Mouse (Mus musculus) layer of hippocampus, adult 9-11 months (tissue): ENCODE results near the gene Arl15.

Source experiments
- DNase-seq: peaks from one replicate; pipeline ENCODE4 v3.0.0; 2022

The Arl15 gene

DNA sequence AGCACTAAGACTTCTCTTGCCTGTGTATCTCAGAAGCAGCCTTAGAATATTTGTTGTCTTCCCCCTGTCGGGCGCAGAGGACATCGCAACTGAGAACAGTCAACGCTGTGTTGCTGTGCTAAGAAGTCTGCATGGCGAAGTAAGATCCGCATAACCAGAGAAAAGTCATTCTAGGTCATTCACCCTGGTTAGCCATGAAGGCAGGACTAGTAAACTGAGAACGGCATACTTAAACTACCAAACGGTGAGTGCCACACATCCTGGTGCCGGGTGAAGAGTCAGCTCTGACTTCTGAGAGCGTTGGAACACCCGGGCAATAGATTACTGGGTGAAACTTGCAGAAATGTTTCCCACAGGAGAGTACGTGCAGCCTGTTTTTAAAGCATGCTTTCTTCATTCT, 320.3 kb downstream of the Arl15 start:
- no peak for DNase-seq

DNA sequence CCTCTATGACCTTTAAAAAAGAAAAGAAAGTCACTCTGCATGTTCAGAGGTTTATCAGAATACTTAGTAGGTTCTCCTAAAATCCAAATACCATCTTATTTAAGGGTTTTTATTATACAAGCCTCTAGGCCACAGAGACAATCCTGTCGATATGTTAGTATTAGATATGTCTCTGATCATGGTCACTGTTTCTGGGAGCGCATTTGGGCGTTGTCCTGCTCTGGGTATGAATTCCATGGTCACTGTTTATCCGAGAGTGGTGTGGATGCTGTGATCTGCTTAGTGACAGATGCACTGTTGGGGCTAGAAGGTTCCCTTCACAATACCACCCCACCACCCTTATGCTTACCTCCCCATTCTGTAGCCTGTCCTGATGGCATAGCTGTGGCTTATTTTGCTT, 320.8 kb downstream of the Arl15 start:
- no peak for DNase-seq

DNA sequence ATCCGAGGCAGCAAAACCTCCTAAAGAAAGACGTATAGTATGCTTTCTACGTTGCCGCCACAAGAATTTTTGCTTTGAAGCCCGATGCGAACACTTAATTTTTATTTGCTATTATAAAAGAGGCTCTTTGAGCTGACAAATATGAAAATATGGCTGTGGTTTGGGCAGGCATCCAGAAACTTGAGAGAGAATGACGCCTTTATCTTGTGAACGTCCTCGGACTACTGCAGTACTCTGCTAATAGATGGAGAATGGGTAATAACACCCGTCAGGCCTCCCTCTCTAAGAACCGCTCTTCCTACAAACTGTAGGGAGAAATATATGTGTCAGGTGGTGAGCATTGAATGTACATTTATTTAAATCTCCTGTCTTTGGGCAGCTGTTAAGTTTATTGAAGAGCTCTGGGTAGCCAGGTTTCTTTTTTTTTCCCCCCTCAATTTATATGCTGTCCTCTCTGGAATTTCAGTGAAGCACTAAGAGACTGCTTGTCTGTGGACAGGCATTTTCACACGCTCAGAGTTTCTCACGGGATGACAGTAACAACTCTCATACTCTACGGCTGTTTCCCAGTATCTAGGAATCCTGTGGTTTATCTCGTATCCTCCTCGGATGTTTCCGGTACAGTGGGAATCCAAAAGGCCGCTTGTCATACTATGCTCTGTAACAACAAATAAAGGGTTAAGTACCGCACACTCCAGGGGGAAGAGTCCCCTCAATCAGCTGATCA, 324.0 kb downstream of the Arl15 start:
- DNase-seq = no peak

DNA sequence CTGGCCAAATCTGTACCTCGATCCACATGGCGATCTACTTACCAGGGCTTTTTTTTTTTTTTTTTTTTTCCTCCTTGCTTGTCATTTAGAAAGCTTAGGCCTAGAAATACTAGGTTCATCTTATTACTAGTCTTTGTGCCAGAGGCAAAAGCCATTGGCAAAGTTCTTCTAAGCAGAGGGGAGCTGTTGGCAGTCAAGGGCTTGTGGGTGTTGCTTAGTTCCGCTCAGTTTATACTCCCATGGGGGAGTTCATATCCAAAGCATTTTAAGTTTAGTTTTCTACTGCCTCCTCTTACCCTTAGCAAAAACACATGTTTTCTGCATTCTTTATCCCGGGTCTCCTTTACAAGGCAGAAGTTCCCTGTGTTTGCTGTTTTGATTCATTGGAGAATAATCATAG, 325.5 kb downstream of the Arl15 start:
- no peak for DNase-seq

DNA sequence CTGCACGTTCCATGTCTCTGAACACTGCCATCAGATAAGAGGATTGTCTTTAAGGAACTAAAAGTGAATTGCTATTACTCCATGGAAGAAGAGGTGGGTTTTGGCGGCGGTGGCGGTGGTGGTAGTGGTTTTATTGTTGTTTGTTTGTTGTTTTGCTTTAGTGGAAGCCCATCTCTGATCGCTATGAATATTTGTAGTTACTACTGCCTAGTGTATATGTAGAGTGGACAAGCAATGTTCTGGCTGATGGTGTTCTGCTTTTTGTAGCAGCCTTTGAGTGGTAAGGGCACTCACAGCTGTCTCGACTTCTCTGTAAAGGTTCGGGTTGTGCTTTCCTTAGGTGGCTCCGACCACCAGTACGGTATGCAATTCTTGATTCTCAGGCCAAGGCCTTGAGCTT, 327.3 kb downstream of the Arl15 start:
- no peak for DNase-seq

DNA sequence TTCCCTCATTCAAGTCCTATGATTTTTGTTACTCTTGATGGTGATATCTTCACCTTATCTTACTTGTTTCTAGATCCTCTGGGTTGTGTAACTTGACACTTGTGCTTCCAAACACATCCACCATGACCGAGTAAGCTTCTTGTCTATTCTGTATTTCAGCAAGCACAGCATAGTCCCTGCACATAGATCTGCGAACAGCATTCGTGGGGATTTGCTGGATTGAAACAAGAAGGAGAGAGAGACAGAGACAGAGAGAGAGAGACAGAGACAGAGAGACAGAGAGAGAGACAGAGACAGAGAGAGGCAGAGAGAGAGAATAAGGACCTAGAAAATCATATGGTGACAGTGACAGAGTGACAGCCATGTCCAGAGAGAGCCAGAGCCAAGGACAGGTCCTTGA, 329.1 kb downstream of the Arl15 start:
- DNase-seq = no peak

DNA sequence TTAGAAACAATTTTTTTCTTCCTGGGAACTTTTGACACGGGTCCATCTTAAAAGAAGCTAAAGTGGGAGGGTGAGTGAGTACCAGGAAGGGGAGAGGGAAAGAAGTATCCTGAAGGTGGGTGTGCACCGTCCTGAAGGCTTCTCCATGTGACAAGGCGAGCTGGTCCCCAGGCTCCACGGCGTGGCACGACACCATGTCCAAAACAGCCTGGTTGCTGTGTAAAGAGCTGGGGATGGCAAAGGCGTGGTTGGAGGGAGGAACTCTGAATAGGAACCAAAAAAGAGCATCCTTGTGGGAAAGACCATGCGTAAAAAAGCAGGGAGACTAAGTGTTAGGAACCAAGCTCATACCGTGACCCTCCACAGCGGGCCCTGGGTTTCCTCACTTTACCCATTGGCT, 330.1 kb downstream of the Arl15 start:
- no peak for DNase-seq

DNA sequence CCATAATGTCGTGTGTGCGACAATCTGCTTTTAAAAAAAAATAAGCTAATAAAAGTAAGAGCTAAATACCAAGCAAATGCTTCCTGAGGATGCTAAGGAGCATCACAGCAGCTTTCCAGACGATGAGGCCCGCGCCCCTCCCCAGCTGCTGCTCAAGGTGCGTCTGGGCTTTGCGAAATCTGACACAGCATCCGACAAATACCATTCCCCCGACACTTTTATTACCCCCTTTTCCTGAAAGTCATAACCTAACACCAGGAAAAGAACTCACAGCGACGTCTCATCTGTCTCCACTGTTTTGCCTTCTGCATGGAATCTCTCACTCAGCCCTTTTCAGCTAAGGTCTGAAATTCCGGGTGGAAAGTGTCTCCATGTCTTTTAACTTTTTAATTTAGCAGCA, 330.7 kb downstream of the Arl15 start:
- no peak for DNase-seq

DNA sequence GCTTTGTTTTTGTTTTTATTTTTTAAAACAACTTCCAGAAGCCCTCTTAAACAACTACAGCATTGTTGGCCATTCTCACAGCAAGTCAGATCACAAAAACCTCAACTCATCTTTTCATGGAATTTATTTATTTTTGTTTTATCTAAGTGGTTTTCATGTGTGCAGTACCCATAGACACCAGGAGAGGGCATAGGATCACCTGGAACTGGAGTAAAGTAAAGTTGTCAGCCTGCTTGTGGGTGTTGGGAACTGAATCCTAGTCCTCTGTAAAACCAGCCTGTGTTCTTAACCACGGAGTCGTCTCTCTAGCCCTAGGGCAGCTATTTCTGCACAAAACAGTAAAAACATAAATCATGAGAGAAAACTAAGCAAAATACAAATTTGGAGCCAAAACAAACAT, 334.1 kb downstream of the Arl15 start:
- DNase-seq = no peak

DNA sequence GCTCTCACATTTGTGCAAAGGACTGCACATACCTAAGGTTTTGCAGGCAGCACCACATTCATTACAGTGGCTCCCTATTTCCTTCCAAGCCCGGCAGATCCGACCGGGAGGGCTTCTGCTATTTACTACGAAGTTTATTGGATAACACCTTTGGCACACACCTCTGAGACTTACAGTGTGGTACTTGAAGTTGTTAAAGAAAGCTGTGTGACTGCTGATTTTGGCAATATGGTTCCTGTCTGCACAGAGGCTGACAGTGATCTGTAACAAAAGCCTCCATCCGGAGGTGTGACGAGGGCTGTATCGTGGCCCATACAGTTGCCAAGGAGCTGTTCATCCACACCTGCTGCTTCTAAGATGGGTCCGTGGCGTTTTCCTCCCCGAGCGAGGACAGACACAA, 335.7 kb downstream of the Arl15 start:
- DNase-seq = no peak

DNA sequence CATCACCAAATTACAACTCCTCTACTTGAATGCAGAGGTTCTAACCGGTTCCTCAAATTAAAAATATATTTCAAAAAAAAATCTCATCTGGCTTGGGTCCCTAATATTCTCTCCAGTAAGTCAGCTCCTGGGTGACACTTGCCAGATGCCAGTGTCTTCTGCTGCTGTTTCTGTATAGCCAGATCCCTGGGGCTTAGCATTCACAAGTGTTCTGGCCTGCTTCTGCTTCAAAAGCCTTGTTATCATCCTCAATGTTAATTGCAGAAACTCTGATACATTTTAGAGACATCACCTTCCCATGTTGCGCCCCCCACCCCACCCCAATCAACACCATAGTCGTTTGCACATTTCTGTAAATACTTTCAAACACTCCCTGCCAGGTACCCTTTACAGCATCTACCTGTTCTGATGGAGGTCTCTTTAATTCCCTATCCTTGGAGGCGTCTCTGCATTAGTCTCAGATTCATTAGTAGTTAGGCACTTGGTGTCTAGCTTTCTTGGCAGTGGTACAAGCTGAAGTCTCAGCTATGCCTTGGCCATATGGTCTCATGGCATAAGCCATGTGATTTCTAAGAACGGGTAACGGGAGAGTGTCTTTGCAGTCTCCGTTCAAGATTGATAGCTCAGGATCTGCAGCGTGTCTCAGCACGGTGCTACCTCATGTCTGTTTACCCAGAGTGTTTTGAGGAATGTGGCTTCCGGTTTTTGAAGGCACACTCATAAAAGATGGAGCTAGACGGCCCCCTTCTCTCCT, 336.4 kb downstream of the Arl15 start:
- peak; percentile 35 for DNase-seq

DNA sequence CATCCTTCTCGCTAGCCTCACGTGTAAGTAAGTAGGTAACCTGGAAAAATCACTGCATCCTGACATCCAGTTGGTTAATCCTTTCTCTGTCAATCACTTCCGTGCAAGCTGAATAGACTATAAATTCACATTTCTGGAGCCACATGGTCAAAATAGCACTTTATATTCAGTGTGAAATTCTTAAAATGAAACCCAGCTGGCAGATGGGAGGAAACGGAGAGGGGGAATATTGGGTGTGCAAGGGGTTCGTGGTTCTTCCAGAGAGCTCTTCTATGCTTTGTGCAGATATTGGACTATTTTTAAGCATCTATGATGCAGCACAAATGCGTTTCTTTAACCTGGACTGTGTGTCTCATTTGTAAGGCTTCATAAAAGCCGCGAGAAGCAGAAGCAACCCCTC, 344.6 kb downstream of the Arl15 start:
- peak; percentile 19 for DNase-seq

DNA sequence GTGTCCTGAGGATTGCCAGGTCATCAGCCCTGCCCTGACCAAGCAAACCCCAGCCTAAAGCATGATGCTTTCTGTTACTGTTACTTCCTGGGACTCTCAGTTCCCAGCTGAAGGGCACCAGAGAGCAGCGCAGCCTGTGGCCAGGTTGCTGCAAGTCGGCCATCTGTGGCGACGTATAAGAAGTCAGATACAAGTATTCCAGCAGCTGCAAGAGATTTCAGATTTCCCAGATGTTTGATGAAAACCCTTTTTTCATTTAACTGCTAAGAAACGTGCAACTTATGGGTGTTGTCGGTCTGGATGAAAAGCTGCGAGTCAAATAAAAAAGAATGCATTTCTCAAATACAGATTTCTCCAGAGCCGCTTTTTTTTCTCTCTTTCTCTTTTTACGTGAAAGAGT, 345.3 kb downstream of the Arl15 start:
- no peak for DNase-seq

DNA sequence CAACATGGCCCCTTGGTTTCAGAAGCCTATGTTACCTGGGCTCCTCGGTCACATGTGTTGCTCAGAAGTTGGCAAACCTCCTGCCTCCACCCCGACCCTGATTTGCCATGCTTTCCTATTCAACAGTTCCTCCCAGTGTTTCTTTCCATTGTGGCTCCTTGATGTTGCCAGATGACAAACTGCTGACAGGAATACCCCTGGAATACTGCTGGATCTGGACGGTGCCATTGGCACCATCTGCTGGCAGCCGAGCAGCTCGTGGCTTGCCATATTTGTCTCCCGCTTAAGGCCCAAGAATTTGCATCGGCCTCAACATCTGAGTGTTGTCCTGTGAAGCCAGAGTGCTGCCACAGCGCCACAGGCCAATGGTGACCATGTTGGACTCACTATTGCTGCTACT, 348.5 kb downstream of the Arl15 start:
- DNase-seq = no peak

DNA sequence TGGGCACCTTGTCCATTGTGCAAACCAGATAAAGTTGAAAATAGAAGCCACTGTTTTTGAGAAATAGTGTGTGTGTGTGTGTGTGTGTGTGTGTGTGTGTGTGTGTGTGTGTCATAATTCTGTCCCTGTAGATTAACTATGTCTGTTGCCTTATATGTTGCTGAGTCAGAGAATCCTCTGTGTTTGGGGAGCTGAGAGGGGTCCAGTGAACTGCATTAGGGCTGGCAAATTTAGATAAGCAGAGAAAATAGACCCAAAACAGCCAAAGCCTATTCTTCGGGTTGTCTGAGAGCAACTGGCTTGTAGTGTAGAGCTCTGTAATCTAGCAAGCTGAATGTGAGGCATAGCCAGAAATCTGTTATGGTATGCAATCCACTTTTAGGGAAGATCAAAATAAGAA, 348.9 kb downstream of the Arl15 start:
- no peak for DNase-seq

DNA sequence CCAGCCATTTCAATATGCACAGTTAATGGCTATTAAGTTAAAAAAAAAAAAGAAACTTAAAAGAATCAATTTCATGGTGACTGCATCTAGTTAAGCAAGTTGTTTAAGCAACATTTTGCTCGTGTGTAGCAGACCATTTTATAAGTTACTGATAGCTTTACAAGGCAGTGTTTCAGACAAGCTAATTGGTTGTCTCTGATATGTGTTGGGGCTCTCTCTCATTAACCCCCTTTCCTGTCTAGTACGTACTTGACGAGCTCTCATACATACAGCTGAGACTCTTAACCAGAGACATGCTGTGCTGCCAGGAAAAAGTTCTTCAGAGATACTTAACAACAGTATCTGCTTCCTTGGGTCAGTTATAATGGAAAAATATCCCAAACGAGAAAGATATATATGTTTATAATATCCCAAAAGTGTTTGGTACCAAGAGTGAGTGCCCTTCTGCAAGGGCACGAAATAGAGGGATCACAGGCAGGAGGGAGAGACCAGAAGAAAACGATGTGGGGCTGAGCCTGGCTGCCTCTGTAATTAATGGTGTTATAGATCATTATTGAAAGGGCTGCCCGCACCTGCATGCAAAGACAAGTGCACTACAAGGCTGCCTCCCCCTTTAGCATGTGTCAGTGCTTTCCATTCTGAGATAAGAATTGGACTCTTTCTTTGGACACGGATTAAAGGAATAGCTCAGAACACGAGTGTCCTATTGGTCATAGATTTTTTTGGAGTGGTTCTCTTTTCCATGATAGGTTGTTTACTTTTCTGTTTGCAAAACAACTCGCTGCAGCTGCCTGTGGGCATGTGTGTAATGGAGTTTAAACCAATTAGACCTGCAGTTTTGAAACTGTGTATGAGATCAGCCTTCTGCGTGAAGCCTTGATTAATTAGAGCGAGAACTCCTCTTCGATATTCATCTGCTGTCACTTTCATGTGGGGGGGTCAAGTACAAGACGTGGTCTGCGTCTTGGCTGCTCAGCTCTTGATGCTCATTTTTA, 350.0 kb downstream of the Arl15 start:
- DNase-seq = no peak

DNA sequence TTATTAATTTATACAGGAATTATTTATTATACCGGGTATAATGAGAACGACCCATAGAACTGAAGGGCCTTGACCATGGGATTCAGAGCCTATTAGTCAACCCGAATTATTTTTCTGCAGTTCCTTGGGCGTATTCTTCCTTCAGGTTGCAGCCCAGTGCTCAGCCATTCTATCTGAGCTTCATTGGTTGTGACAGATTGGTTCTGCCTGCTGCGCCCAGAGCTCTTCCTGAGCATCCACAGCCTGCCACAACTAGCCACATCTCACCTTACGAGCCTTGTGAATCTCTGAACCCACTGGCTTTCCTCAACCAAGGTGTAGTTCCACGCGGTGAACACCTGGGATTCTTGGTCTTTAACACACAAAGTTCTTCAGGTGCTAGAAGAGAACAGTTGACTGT, 350.9 kb downstream of the Arl15 start:
- DNase-seq = no peak

DNA sequence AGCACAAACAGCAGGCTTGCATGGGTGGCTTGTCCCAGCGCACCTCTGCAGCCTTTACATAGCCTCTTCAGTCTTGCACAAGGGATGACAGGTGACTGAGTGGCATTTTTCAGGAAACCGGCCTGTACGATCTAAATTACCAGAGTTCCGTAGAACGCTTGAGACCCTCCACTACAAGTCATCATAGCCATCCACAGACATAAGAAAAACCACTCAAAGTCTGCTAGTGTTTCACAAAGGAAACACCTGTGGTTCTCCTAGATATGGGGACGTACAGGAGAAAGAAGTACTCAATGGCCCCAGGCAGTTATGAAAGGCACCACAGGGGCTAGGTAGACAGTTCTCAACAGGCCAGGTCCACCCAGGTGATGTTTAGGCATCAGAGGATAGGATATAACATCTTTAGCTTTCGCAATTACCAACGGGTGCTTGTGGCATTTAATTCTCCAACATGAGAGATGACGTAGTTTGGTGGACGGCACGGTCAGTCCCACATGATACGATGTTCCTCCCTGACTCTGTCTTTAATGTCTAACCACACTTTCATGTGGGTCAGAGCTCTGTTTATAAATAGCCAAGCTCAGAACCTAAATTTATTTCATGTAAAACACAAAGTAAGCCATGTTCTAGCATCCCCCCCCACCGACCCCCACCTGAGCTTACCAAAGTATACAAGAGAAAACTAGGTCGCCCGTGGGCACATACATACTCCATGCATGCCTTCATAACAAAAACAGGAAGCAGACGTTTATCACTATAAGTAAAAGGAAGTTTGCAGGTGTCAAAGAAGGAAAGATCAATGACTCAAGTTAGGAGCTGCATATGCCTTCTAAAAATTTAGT, 356.8 kb downstream of the Arl15 start:
- no peak for DNase-seq

DNA sequence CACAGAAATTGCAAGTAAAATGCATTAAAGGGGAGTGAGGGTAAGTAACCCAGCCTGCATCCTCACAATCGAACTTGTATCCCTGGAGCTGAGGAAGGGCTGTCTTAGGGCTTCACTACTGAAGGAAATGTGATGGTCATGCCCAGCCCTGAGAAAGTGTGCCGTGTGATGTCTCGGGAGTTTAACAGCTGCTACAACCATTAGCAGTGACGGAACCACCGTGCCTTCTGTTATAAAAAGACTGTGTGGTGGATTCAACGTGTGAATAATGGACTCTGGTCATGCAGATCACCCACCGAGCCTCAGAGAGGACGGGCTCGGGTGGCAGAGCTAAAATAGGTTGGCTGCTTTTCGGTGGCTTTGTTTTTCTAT, 357.4 kb downstream of the Arl15 start:
- no peak for DNase-seq

DNA sequence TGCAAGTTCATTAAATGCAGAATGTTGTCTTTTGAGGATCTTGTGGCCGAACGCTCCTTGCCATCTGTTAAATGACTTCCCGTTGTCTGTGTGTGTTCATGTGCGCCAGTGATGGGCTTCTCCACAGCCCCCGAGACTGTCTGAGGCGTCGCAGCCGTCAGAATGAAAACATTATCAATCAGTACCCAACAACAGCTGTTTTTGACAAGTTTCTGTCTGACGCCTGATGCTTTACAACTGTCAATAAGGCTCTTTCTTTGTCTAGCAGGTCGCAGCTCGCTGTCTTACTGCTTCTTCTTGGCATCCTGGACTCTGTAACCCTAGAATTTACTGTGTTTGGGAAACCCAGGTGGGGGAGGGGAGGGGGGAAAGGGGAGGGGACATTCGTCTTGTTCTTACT, 362.4 kb downstream of the Arl15 start:
- DNase-seq = no peak

DNA sequence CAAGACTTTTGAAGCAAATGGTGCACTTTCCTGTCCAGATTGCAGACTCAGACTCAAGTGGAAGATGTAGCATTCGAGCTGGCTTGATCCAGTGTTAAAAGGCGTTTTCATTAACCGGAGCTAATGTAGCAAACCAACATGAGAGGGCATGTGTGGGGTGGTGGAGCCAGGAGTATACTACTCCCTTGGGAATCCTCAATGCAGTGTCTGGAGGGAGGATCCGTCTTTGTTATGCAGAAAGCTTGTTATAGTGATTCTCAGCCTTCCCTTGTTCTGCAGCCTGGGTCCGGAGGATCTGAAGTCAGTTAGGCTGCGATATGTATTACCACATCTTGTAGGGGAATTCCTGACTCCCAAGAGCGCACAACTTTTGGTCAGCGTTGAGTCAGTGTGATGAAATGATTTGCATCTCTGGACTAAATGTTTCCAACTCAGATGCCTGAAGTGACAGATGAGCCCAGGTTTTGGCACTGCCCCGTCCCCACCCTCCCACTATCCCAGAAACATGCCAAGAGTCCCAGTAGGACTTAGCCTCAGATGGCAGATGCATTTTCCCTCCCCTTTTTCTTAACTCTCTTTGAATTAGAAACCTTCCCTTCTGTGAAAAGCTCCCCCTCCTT, 363.9 kb downstream of the Arl15 start:
- no peak for DNase-seq
